Mouse (Mus musculus) neural tube, embryonic 13.5 days (tissue): ENCODE measurements at regions not wholly inside any gene's neighbourhood (a gene's known extent, or its start where the extent isn't known, plus 50 kb on each side); places are given as distances from the start of the nearest gene placed in this dataset.

ENCODE experiments used
- ATAC-seq: fragments of 200-750 bp; cut with Nextera tagmentation; 2 replicates; pipeline ENCODE4 v1.8.0; 2017; ENCODE audit warnings: low read depth, mild to moderate bottlenecking, moderate TSS enrichment, moderate library complexity
- H3K27ac ChIP-seq: fragments of 300-500 bp; sonication (generic); replicated peaks from 2 replicates; pipeline ENCODE4 v1.5.1; 2015; ENCODE audit warnings: moderate library complexity, mild to moderate bottlenecking, inconsistent platforms
- H3K27me3 ChIP-seq: fragments of 300-500 bp; sonication (generic); 2 replicates; pipeline ENCODE4 v1.6.1; 2015; ENCODE audit warnings: mild to moderate bottlenecking, inconsistent platforms
- H3K36me3 ChIP-seq: fragments of 300-500 bp; sonication (generic); 2 replicates; pipeline ENCODE4 v1.6.1; 2015; ENCODE audit warnings: mild to moderate bottlenecking, inconsistent platforms
- H3K4me1 ChIP-seq: fragments of 300-500 bp; sonication (generic); replicated peaks from 2 replicates; pipeline ENCODE4 v1.6.1; 2015; ENCODE audit warnings: inconsistent platforms
- H3K4me2 ChIP-seq: fragments of 300-500 bp; sonication (generic); 2 replicates; pipeline ENCODE4 v1.6.1; 2015; ENCODE audit warnings: inconsistent platforms, mild to moderate bottlenecking, moderate library complexity
- H3K4me3 ChIP-seq: fragments of 300-500 bp; sonication (generic); 2 replicates; pipeline ENCODE4 v1.5.1; 2015; ENCODE audit warnings: mild to moderate bottlenecking, inconsistent platforms
- H3K9ac ChIP-seq: fragments of 300-500 bp; sonication (generic); 2 replicates; pipeline ENCODE4 v1.6.1; 2015; ENCODE audit warnings: moderate library complexity, mild to moderate bottlenecking, inconsistent platforms
- H3K9me3 ChIP-seq: fragments of 300-500 bp; sonication (generic); 2 replicates; pipeline ENCODE4 v1.6.1; 2016; ENCODE audit warnings: inconsistent platforms
- WGBS: fragments of 180-500 bp; shearing (Covaris S2); methylation state at CpG from one replicate; pipeline ENCODE4 v1.1.7; 2015; 5-methylcytosine and 5-hydroxymethylcytosine counted together

DNA sequence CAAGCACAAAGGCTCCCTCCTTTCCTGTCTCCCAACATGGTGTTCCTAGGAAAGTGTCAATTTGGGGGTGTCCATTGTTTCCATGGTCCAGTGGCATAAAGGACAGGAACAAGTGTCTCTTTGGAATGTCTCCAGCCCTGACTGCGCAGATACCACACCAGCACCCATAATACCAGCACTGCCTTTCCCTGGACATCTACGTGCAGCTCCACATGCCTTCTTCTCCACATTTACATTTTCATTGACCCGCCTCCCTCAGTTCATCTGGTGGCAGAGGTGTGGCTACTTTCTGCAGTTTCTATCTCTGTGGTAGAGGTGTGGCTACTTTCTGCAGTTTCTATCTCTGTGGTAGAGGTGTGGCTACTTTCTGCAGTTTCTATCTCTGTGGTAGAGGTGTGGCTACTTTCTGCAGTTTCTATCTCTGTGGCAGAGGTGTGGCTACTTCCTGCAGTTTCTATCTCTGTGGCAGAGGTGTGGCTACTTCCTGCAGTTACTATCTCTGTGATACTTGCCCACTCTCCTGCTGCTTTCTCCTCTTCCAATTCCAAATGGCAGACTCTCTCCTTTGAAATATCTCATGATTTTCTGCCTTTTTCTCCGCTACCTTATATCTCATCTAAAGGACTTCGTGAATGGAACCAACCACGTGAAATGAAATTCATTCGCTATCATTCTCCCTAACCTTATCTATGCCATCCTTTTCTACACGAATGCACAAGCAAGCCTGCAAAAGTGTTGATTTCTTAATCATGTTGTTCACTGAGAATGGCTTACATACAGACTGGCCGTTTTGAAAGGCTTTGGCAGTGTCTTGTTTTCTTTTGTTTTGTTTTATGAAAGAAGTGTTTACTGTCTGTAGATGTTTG lies 204.0 kb downstream of the Parm1 start:
- H3K27ac ChIP-seq: no peak overlapping the region
- peaks cover 12% of the 10 kb centered on the region for H3K4me1 ChIP-seq
- no peaks in the 10 kb centered on the region for H3K36me3 ChIP-seq
- no peaks in the 10 kb centered on the region for H3K9me3 ChIP-seq
- no peak overlapping the region for H3K4me3 ChIP-seq
- H3K27me3 ChIP-seq: no peaks in the 10 kb centered on the region
- no peak for ATAC-seq
- H3K9ac ChIP-seq: no peak overlapping the region
- H3K4me2 ChIP-seq: no peak overlapping the region
- WGBS: 89% methylated on average over 9 of the region's 9 CpGs

DNA sequence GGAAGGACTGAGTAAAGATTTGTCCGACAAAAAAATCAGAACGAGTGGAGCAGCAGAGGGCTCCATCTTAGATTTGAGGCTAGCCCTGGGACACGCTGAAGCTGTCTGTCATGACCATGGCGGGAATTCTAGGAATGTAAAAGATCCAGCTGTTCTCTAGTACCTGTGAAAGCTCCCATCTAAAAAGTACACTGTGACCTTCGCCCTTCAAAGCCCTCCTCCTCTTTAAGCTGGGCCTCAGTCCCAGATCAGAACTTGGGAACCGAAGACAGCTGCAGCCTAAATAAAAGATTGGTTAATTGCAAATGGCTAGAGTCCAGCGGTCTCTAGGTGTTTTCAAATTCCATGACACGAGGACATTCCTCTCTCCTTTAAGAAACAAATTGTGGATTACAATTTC lies 195.6 kb downstream of the Parm1 start:
- Histone ChIP-seq H3K4me1 (no peaks in the 10 kb centered on the region), H3K36me3 (no peaks in the 10 kb centered on the region), H3K9ac (no peak overlapping the region), H3K27me3 (no peaks in the 10 kb centered on the region), H3K4me3 (no peak overlapping the region), H3K4me2 (no peak overlapping the region), H3K9me3 (no peaks in the 10 kb centered on the region), H3K27ac (no peak overlapping the region)
- 61% methylated on average over 8 of the region's 8 CpGs for WGBS
- no peak for ATAC-seq

- no peak for ATAC-seq
- WGBS: 93% methylated on average over 1 of the region's 1 CpGs
- Histone ChIP-seq H3K4me1 (no peaks in the 10 kb centered on the region), H3K27ac (no peak overlapping the region), H3K9ac (no peak overlapping the region), H3K27me3 (no peaks in the 10 kb centered on the region), H3K9me3 (no peaks in the 10 kb centered on the region), H3K4me2 (no peak overlapping the region), H3K36me3 (no peaks in the 10 kb centered on the region), H3K4me3 (no peak overlapping the region)
These were observed 192.3 kb downstream of the Parm1 start for GRCm38 (mm10) chr5:91709494-91710286.

- H3K27me3 ChIP-seq: no peaks in the 10 kb centered on the region
- H3K9ac ChIP-seq: no peak overlapping the region
- H3K9me3 ChIP-seq: no peaks in the 10 kb centered on the region
- H3K36me3 ChIP-seq: no peaks in the 10 kb centered on the region
- no peak overlapping the region for H3K4me2 ChIP-seq
- no peak overlapping the region for H3K4me3 ChIP-seq
- no peak for ATAC-seq
- H3K27ac ChIP-seq: no peak overlapping the region
- WGBS: 92% methylated on average over 6 of the region's 6 CpGs
- no peaks in the 10 kb centered on the region for H3K4me1 ChIP-seq
These were observed 190.7 kb downstream of the Parm1 start for GRCm38 (mm10) chr5:91708149-91708548.

DNA sequence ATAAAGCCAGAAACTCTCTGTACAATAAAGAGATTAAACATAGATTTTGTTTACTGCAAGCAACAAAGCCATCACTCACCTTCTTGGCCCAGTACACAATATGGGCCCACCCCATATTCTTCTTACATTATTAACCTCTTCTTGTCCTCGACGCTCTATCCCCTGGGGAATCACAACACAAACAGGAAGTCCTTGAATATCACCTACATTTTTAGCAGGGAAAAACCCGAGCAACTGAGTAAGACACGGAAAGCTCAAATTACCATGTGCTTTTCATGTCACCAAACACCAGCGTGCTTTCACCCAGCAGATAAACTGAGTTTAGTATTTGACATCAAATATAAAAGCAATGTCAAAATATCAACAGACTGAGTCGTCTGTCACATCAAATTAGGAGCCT lies 179.7 kb downstream of the Parm1 start:
- Histone ChIP-seq H3K9ac (no peak overlapping the region), H3K9me3 (no peaks in the 10 kb centered on the region), H3K4me1 (peaks cover 20% of the 10 kb centered on the region), H3K27me3 (no peaks in the 10 kb centered on the region), H3K4me2 (no peak overlapping the region), H3K4me3 (no peak overlapping the region), H3K36me3 (no peaks in the 10 kb centered on the region), H3K27ac (no peak overlapping the region)
- 87% methylated on average over 6 of the region's 6 CpGs for WGBS
- ATAC-seq: no peak

DNA sequence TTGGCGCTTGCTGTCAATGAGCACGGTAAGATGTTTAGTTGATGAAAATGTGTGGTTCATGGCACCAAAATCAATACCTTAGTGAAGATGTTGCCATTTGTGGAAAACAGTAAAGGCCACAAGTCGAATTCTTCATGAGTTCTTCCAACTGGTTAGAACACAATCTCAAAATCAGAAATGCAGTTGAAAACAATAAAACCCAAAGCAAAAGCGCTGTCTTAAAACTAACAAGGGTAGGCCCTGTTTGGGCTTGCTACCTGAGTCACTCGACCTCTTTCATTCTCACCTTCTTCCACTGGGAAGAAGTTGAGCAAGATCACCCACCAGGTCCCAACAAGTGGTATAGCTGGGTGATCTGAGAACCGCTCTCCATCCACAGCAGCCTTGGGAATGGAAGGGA lies 179.1 kb downstream of the Parm1 start:
- no peak overlapping the region for H3K4me3 ChIP-seq
- peaks cover 25% of the 10 kb centered on the region for H3K4me1 ChIP-seq
- H3K36me3 ChIP-seq: no peaks in the 10 kb centered on the region
- no peak for ATAC-seq
- no peaks in the 10 kb centered on the region for H3K27me3 ChIP-seq
- no peaks in the 10 kb centered on the region for H3K9me3 ChIP-seq
- no peak overlapping the region for H3K27ac ChIP-seq
- H3K9ac ChIP-seq: no peak overlapping the region
- no peak overlapping the region for H3K4me2 ChIP-seq
- WGBS: 88% methylated on average over 6 of the region's 6 CpGs

GRCm38 (mm10) chr5:91695632-91696031 lies 178.2 kb downstream of the Parm1 start:
- ATAC-seq: no peak
- WGBS: 81% methylated on average over 3 of the region's 3 CpGs

GRCm38 (mm10) chr5:91693277-91693676 lies 175.9 kb downstream of the Parm1 start:
- H3K9me3 ChIP-seq: no peaks in the 10 kb centered on the region
- H3K36me3 ChIP-seq: no peaks in the 10 kb centered on the region
- H3K4me1 ChIP-seq: peaks cover 26% of the 10 kb centered on the region
- no peak overlapping the region for H3K4me2 ChIP-seq
- WGBS: 65% methylated on average over 11 of the region's 11 CpGs
- ATAC-seq: no peak; the same call in 1 of the 2 replicates
- H3K9ac ChIP-seq: no peak overlapping the region
- no peak overlapping the region for H3K4me3 ChIP-seq
- no peaks in the 10 kb centered on the region for H3K27me3 ChIP-seq
- H3K27ac ChIP-seq: no peak overlapping the region

More at GRCm38 (mm10) chr5:91695632-91696031, 178.2 kb downstream of the Parm1 start:
- Histone ChIP-seq H3K27me3 (no peaks in the 10 kb centered on the region), H3K27ac (no peak overlapping the region), H3K9me3 (no peaks in the 10 kb centered on the region), H3K36me3 (no peaks in the 10 kb centered on the region), H3K4me1 (peaks cover 26% of the 10 kb centered on the region), H3K9ac (no peak overlapping the region), H3K4me3 (no peak overlapping the region), H3K4me2 (no peak overlapping the region)

DNA sequence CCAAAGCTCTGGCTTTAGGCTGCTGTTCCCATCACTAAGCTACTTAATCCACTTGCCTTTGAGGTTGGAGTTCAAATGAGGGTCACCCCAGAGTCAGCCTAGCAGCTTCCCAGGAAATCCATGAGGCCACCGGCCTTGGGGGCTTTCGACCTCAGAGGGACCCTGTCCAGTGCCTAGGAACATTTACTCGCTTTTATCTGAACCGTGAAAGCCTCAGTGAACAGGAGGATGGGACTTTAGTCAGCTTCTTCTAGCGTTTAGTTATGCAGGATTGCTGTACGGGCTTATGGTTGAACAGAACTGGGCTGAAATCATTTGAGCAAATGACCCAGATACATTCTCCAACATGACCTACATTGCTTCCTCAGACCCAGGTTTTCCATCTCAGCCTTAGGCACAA lies 174.9 kb downstream of the Parm1 start:
- Histone ChIP-seq H3K4me2 (no peak overlapping the region), H3K4me3 (no peak overlapping the region), H3K9ac (no peak overlapping the region), H3K27me3 (no peaks in the 10 kb centered on the region), H3K36me3 (no peaks in the 10 kb centered on the region), H3K27ac (no peak overlapping the region; the same call in 1 of the 2 replicates), H3K9me3 (no peaks in the 10 kb centered on the region), H3K4me1 (peaks cover 26% of the 10 kb centered on the region)
- 17% methylated on average over 6 of the region's 6 CpGs for WGBS
- ATAC-seq: no peak

GRCm38 (mm10) chr5:91678727-91679126 lies 161.3 kb downstream of the Parm1 start:
- no peak overlapping the region for H3K4me2 ChIP-seq
- no peak overlapping the region for H3K27ac ChIP-seq
- H3K27me3 ChIP-seq: no peaks in the 10 kb centered on the region
- WGBS: 74% methylated on average over 6 of the region's 6 CpGs
- no peaks in the 10 kb centered on the region for H3K36me3 ChIP-seq
- ATAC-seq: no peak
- H3K4me1 ChIP-seq: no peaks in the 10 kb centered on the region
- H3K9me3 ChIP-seq: no peaks in the 10 kb centered on the region
- no peak overlapping the region for H3K9ac ChIP-seq
- no peak overlapping the region for H3K4me3 ChIP-seq
